Mouse (Mus musculus): ENCODE data around the gene Rad54l2. TPM values are rescaled to one million over a fixed set of nuclear protein-coding genes. Genes with fewer than 3 reads are reported as not detected.

Gene Rad54l2
- total and polyA plus RNA-seq, 2 experiments, result 8.1 to 21.5 TPM

DNA sequence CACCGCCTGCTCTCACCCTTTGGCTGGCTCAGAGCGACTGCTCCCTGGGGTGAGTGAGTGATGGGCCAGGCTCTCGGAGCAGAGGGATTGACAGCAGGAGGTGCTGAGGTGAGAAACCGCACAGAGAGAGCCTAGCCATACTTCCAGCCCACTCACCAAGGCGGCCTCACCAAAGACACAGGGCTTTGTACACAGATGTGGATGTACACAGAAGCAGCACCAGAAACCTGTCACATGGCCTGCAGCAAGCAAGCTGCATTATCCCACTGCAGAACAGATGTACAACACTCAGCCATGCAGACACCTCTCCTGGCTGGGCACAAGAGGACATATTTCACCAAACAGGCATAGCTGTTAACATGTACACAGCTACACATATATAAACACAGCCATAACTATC is 131.4 kb downstream of the Rad54l2 start:
- Histone ChIP-seq H3K36me3 (ENCODE audit: control insufficient read depth, insufficient read depth, low read length) (peaks cover 9% of the 10 kb centered on the region), H3K27me3 (ENCODE audit: control insufficient read depth, insufficient read depth, low read length) (peaks cover 7% of the 10 kb centered on the region; the same call in 1 of the 2 replicates), H3K4me1 (ENCODE audit: control insufficient read depth, insufficient read depth, low read length) (no peaks in the 10 kb centered on the region), H3K4me3 (ENCODE audit: insufficient read depth, low read depth, low read length) (no peak overlapping the region), H3K27ac (replicated peaks; ENCODE audit: insufficient read depth, low read depth, low read length) (no peak overlapping the region), H3K79me2 (ENCODE audit: control insufficient read depth, insufficient read depth, low read length) (no peaks in the 10 kb centered on the region), H3K9ac (ENCODE audit: low read depth, low read length) (no peak overlapping the region)
- no peak for DNase-seq (ENCODE audit: extremely low read depth, low read depth, low spot score)
- TF ChIP-seq POLR2A (IDR thresholded peaks at IDR 0.05; ENCODE audit: extremely low read depth, insufficient read depth, low read length) (no peak), CTCF (IDR thresholded peaks at IDR 0.05; ENCODE audit: low read depth, low read length) (no peak)
- 75% methylated on average over 5 of the region's 5 CpGs for WGBS

DNA sequence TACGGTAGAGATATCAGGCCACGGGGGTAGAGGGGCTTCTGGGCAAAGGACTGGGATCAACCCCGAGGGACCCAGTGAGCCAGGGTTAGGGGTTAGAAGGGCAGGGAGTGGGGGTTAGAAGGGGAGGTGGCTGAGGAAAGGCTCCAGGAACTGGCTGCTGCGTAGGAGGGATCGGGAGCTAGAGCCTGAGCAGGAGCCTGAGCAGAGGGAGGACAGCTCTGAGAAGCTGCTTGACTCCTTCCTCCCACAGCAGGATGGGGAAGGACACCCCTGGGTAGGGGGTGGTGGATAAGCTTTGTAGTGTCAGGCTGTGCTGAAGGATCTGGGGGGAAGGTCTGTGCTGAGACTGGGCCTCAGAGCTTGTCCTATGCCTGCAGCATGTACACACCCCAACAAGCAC is 132.2 kb downstream of the Rad54l2 start:
- no peak overlapping the region for H3K9ac ChIP-seq (ENCODE audit: low read depth, low read length)
- no peak overlapping the region for H3K27ac ChIP-seq (replicated peaks; ENCODE audit: insufficient read depth, low read depth, low read length)
- no peak for TF ChIP-seq CTCF (IDR thresholded peaks at IDR 0.05; ENCODE audit: low read depth, low read length)
- TF ChIP-seq POLR2A (IDR thresholded peaks at IDR 0.05; ENCODE audit: extremely low read depth, insufficient read depth, low read length), result no peak
- 33% methylated on average over 5 of the region's 5 CpGs for WGBS
- H3K27me3 ChIP-seq (ENCODE audit: control insufficient read depth, insufficient read depth, low read length), result peaks cover 7% of the 10 kb centered on the region; the same call in 1 of the 2 replicates
- H3K79me2 ChIP-seq (ENCODE audit: control insufficient read depth, insufficient read depth, low read length), result no peaks in the 10 kb centered on the region
- peaks cover 6% of the 10 kb centered on the region for H3K36me3 ChIP-seq (ENCODE audit: control insufficient read depth, insufficient read depth, low read length)
- DNase-seq (ENCODE audit: extremely low read depth, low read depth, low spot score), result no peak
- H3K4me3 ChIP-seq (ENCODE audit: insufficient read depth, low read depth, low read length), result no peak overlapping the region
- no peaks in the 10 kb centered on the region for H3K4me1 ChIP-seq (ENCODE audit: control insufficient read depth, insufficient read depth, low read length)

DNA sequence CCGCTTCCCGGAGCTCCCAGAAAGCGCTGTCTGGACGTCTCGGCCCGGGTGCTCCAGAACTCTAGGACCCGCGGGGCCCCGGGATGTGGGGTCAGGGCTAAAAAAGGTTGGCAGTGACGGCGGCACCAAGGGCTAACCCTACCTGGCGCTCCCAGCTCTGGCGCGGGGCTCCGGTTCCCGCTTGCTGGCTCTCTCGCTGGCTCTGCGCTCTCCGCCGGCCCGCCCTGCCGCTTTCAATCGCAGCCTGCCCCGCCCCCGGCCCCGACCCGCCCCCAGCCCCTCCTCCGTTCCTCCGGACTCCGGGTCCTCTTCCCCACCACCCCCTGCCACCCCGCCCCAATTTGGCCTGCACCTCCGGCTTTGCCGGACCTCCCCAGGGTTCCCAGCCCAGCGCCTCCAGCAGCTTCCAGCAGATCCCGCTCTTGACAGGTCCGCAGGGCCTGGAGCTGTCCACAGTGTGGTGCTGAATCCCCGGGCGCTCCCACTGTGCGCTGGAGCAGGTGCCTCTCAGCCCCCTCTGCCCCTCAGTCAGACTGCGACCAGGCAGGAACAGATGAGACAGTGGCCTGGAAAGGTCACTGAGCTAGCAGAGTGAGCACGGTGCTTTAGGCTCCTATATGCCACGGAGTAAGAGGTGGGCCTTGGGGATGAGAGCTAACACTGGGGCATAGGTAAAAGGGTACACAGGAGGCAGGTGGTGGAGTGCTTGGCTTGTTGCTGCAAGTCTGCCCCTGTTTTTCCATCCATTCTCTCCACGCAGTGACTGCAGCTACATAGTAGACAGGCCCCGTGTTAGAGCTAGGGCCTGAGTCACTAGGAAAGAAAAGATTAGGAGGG is 132.9 kb downstream of the Rad54l2 start, which contains the start of gene Grm2:
Grm2 (minus strand) TSS at position 199 of the 837 bp plus-strand sequence.
- Histone ChIP-seq H3K36me3 (ENCODE audit: control insufficient read depth, insufficient read depth, low read length) (peaks cover 5% of the 10 kb centered on the region), H3K27me3 (ENCODE audit: control insufficient read depth, insufficient read depth, low read length) (peaks cover 7% of the 10 kb centered on the region; the same call in 1 of the 2 replicates), H3K79me2 (ENCODE audit: control insufficient read depth, insufficient read depth, low read length) (no peaks in the 10 kb centered on the region), H3K4me3 (ENCODE audit: insufficient read depth, low read depth, low read length) (no peak within 1 kb of the TSS), H3K4me1 (ENCODE audit: control insufficient read depth, insufficient read depth, low read length) (no peaks in the 10 kb centered on the region), H3K9ac (ENCODE audit: low read depth, low read length) (no peak within 1 kb of the TSS), H3K27ac (replicated peaks; ENCODE audit: insufficient read depth, low read depth, low read length) (no peak within 1 kb of the TSS)
- DNase-seq (ENCODE audit: extremely low read depth, low read depth, low spot score), result no peak
- TF ChIP-seq POLR2A (IDR thresholded peaks at IDR 0.05; ENCODE audit: extremely low read depth, insufficient read depth, low read length) (no peak), CTCF (IDR thresholded peaks at IDR 0.05; ENCODE audit: low read depth, low read length) (0 out of 2 replicates have a peak, but pooled peaks have one; percentile 1)
- whole genome bisulfite sequencing, result 3% methylated on average over 44 of the region's 44 CpGs

GRCm38 (mm10) chr9:106652720-106653119 is 136.3 kb downstream of the Rad54l2 start:
- Histone ChIP-seq H3K4me1 (ENCODE audit: control insufficient read depth, insufficient read depth, low read length) (no peaks in the 10 kb centered on the region), H3K9ac (ENCODE audit: low read depth, low read length) (no peak overlapping the region), H3K36me3 (ENCODE audit: control insufficient read depth, insufficient read depth, low read length) (no peaks in the 10 kb centered on the region), H3K27ac (replicated peaks; ENCODE audit: insufficient read depth, low read depth, low read length) (no peak overlapping the region), H3K79me2 (ENCODE audit: control insufficient read depth, insufficient read depth, low read length) (no peaks in the 10 kb centered on the region), H3K4me3 (ENCODE audit: insufficient read depth, low read depth, low read length) (no peak overlapping the region), H3K27me3 (ENCODE audit: control insufficient read depth, insufficient read depth, low read length) (peaks cover 7% of the 10 kb centered on the region; the same call in 1 of the 2 replicates)
- no peak for DNase-seq (ENCODE audit: extremely low read depth, low read depth, low spot score)
- 63% methylated on average over 1 of the region's 1 CpGs for WGBS
- no peak; the same call in 1 of the 2 replicates for TF ChIP-seq CTCF (IDR thresholded peaks at IDR 0.05; ENCODE audit: low read depth, low read length)
- TF ChIP-seq POLR2A (IDR thresholded peaks at IDR 0.05; ENCODE audit: extremely low read depth, insufficient read depth, low read length), result no peak

GRCm38 (mm10) chr9:106647226-106647625 is 141.8 kb downstream of the Rad54l2 start:
- Histone ChIP-seq H3K36me3 (ENCODE audit: control insufficient read depth, insufficient read depth, low read length) (no peaks in the 10 kb centered on the region), H3K27me3 (ENCODE audit: control insufficient read depth, insufficient read depth, low read length) (0 out of 2 replicates have a peak, but pooled peaks cover 2% of the 10 kb centered on the region), H3K4me1 (ENCODE audit: control insufficient read depth, insufficient read depth, low read length) (no peaks in the 10 kb centered on the region), H3K9ac (ENCODE audit: low read depth, low read length) (no peak overlapping the region), H3K27ac (replicated peaks; ENCODE audit: insufficient read depth, low read depth, low read length) (no peak overlapping the region), H3K79me2 (ENCODE audit: control insufficient read depth, insufficient read depth, low read length) (no peaks in the 10 kb centered on the region), H3K4me3 (ENCODE audit: insufficient read depth, low read depth, low read length) (no peak overlapping the region)
- TF ChIP-seq POLR2A (IDR thresholded peaks at IDR 0.05; ENCODE audit: extremely low read depth, insufficient read depth, low read length), result no peak
- TF ChIP-seq CTCF (IDR thresholded peaks at IDR 0.05; ENCODE audit: low read depth, low read length), result no peak
- 62% methylated on average over 27 of the region's 27 CpGs for WGBS
- DNase-seq (ENCODE audit: extremely low read depth, low read depth, low spot score), result no peak

Data from liver, adult 2 months (tissue).